In the genomic region with DNA sequence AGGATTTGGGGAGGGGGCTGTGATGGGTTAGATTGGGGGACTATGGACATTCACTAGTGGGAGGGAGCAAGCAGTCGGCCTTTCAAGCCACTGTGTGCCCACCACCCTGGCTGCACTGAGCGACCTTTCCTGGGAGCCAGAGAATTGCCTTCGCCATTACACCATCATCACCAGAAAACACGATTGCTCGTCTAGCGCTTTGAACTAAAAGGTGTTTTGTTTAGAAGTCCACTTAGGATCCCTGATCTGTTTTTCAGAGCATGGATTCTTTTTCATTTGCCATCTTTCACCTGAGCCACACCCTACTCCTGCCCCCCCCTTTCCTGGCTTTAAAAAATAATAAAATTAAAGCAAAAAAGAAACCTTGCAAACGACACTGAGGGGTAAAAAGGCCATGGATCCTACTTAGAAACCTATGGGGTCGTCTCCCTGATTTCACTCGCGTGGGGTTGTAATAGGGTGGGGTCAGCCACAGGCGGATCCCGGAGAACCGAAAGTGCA, we compare ENCODE assay signal across 8 mouse cellular contexts. TPM values are rescaled to one million over a fixed set of nuclear protein-coding genes. Genes with fewer than 3 reads are reported as not detected.
DNase-seq lines count a peak whose midpoint lies in the region; ATAC-seq and TF ChIP-seq lines count a peak whose summit lies in the region.

No protein-coding gene starts in this region.

- no peak; a peak in 1 of 4 replicates for TF ChIP-seq POLR2A in MEL (IDR thresholded peaks at IDR 0.05; ENCODE audit: control insufficient read depth in 1 of 2, insufficient read depth in 1 of 2, low read depth in 1 of 2, low read length in 2 of 2, poor library complexity in 1 of 2)

- H3K4me2 ChIP-seq in heart, embryonic 13.5 days, result peak overlapping the region; percentile 91
- peak overlapping the region; percentile 90 for H3K4me2 ChIP-seq in forebrain, postnatal 0 days (ENCODE audit: low read depth)
- peak overlapping the region; percentile 90 for H3K4me2 ChIP-seq in liver, postnatal 0 days (ENCODE audit: low read depth, low read length)

- no peaks in the 10 kb centered on the region for H3K27me3 ChIP-seq in heart, embryonic 13.5 days (replicated peaks)
- no peaks in the 10 kb centered on the region for H3K27me3 ChIP-seq in MEL (ENCODE audit: control insufficient read depth in 1 of 2, insufficient read depth in 2 of 2, low read length in 2 of 2)
- H3K27me3 ChIP-seq in forebrain, postnatal 0 days (ENCODE audit: insufficient read depth, low read length), result no peaks in the 10 kb centered on the region
- H3K27me3 ChIP-seq in liver, postnatal 0 days (ENCODE audit: insufficient read depth, low read length), result no peaks in the 10 kb centered on the region

- H3K4me3 ChIP-seq in heart, embryonic 13.5 days, result peak overlapping the region; percentile 64
- H3K4me3 ChIP-seq in MEL (ENCODE audit: control insufficient read depth in 1 of 2, insufficient read depth in 1 of 2, low read depth in 2 of 2, low read length in 2 of 2), result peak overlapping the region; percentile 81 to 91
- peak overlapping the region; percentile 61 for H3K4me3 ChIP-seq in forebrain, postnatal 0 days (ENCODE audit: low read depth, low read length)
- peak overlapping the region; percentile 73 for H3K4me3 ChIP-seq in liver, postnatal 0 days (ENCODE audit: low read depth, low read length)

- H3K36me3 ChIP-seq in heart, embryonic 13.5 days, result peaks cover 14% of the 10 kb centered on the region
- H3K36me3 ChIP-seq in MEL (ENCODE audit: control insufficient read depth in 1 of 2, insufficient read depth in 2 of 2, low read length in 2 of 2), result peaks cover 2 to 29% of the 10 kb centered on the region in 2 experiments; a peak in 3 of 4 replicates
- no peaks in the 10 kb centered on the region for H3K36me3 ChIP-seq in forebrain, postnatal 0 days (ENCODE audit: insufficient read depth)
- peaks cover 12% of the 10 kb centered on the region for H3K36me3 ChIP-seq in liver, postnatal 0 days (replicated peaks; ENCODE audit: insufficient read depth, low read length)

- WGBS in heart, embryonic 13.5 days, result 1% methylated on average over 13 of the region's 13 CpGs
- WGBS in forebrain, postnatal 0 days, result under 1% methylated on average over 13 of the region's 13 CpGs
- WGBS in liver, postnatal 0 days (ENCODE audit: insufficient replicate concordance), result 1% methylated on average over 13 of the region's 13 CpGs

- peaks cover 61% of the 10 kb centered on the region for H3K4me1 ChIP-seq in heart, embryonic 13.5 days
- H3K4me1 ChIP-seq in MEL (ENCODE audit: control insufficient read depth in 1 of 2, insufficient read depth in 2 of 2, low read length in 2 of 2), result peaks cover 12 to 13% of the 10 kb centered on the region in 2 experiments
- 0 out of 2 replicates have a peak, but pooled peaks cover 3% of the 10 kb centered on the region for H3K4me1 ChIP-seq in forebrain, postnatal 0 days (ENCODE audit: insufficient read depth)
- peaks cover 17% of the 10 kb centered on the region for H3K4me1 ChIP-seq in liver, postnatal 0 days (ENCODE audit: insufficient read depth)

- ATAC-seq in heart, embryonic 13.5 days (ENCODE audit: extremely low read depth, insufficient number of reproducible peaks, low FRiP score, low TSS enrichment), result no peak
- ATAC-seq in forebrain, postnatal 0 days, result peak; percentile 15; the same call in 1 of the 2 replicates
- no peak; the same call in 1 of the 2 replicates for ATAC-seq in liver, postnatal 0 days
- no peak for ATAC-seq in monocyte, adult 5-6 weeks (replicated peaks; ENCODE audit: insufficient number of reproducible peaks, low FRiP score, low TSS enrichment, poor library complexity, severe bottlenecking)

- no peaks in the 10 kb centered on the region for H3K9me3 ChIP-seq in heart, embryonic 13.5 days
- no peaks in the 10 kb centered on the region for H3K9me3 ChIP-seq in MEL (replicated peaks; ENCODE audit: insufficient read depth, low read length)
- no peaks in the 10 kb centered on the region for H3K9me3 ChIP-seq in forebrain, postnatal 0 days (ENCODE audit: low read length)
- no peaks in the 10 kb centered on the region for H3K9me3 ChIP-seq in liver, postnatal 0 days (ENCODE audit: low read length)

- H3K27ac ChIP-seq in heart, embryonic 13.5 days (replicated peaks), result peak overlapping the region; percentile 99
- H3K27ac ChIP-seq in MEL (ENCODE audit: control insufficient read depth, low read depth, low read length), result peak overlapping the region; percentile 99
- H3K27ac ChIP-seq in forebrain, postnatal 0 days (ENCODE audit: low read depth, low read length), result peak overlapping the region; percentile 90
- peak overlapping the region; percentile 98 for H3K27ac ChIP-seq in liver, postnatal 0 days (ENCODE audit: low read depth)

- no peak for TF ChIP-seq CTCF in MEL (IDR thresholded peaks at IDR 0.05 in 2 of 3, conservative IDR thresholded peaks at IDR 0.05 in 1 of 3; ENCODE audit: control insufficient read depth in 1 of 3, insufficient read depth in 1 of 3, low read depth in 2 of 3, low read length in 3 of 3, poor library complexity in 1 of 3, severe bottlenecking in 1 of 3)
- no peak for TF ChIP-seq CTCF in forebrain, postnatal 0 days (IDR thresholded peaks at IDR 0.05; ENCODE audit: low read depth)
- TF ChIP-seq CTCF in liver, postnatal 0 days (IDR thresholded peaks at IDR 0.05; ENCODE audit: low read depth), result no peak

- H3K79me2 ChIP-seq in MEL (ENCODE audit: control insufficient read depth, insufficient read depth, low read length, poor library complexity), result peaks cover 37% of the 10 kb centered on the region

- no peak for DNase-seq in heart, adult 9 months (ENCODE audit: low spot score in 2 of 2)
- DNase-seq in MEL (ENCODE audit: low read depth, low spot score), result no peak
- no peak for DNase-seq in forebrain, postnatal 0 days
- DNase-seq in liver, postnatal 0 days, result no peak
- DNase-seq in left cerebral cortex, postnatal 25 days (ENCODE audit: low spot score in 2 of 2), result no peak
- DNase-seq in c-Kit-positive CD71-positive TER-119-positive erythroid progenitor cells, embryonic 14.5 days (ENCODE audit: low spot score), result no peak

- no peak for TF ChIP-seq RAD21 in MEL (IDR thresholded peaks at IDR 0.05; ENCODE audit: low read depth, low read length)

- intact Hi-C loops in left cerebral cortex, postnatal 25 days (cut with DNase I), result loop anchor here (1.0 kb wide), 1 partner anchor 7 kb away; the partner anchor contains the start of gene Cdkn1b

- TF ChIP-seq EP300 in MEL (IDR thresholded peaks at IDR 0.05; ENCODE audit: low read depth in 1 of 2, low read length in 2 of 2), result no peak
- TF ChIP-seq EP300 in liver, postnatal 0 days (IDR thresholded peaks at IDR 0.05; ENCODE audit: low read depth), result no peak

- H3K9ac ChIP-seq in heart, embryonic 13.5 days, result peak overlapping the region; percentile 92
- peak overlapping the region; percentile 97 for H3K9ac ChIP-seq in MEL (ENCODE audit: control insufficient read depth, low read depth, low read length, poor library complexity, severe bottlenecking)
- H3K9ac ChIP-seq in forebrain, postnatal 0 days, result peak overlapping the region; percentile 76
- peak overlapping the region; percentile 93 for H3K9ac ChIP-seq in liver, postnatal 0 days (replicated peaks)

TF ChIP-seq in MEL, 35 proteins besides CTCF, POLR2A, EP300 and RAD21 (continues in another document):
- TF ChIP-seq POLR2AphosphoS2 (IDR thresholded peaks at IDR 0.05; ENCODE audit: low read length) (no peak), TBP (IDR thresholded peaks at IDR 0.05; ENCODE audit: low read depth, low read length) (0 out of 2 replicates have a peak, but pooled peaks have one; percentile 6), GABPA (IDR thresholded peaks at IDR 0.05; ENCODE audit: low read depth, low read length) (no peak), CHD1 (IDR thresholded peaks at IDR 0.05; ENCODE audit: low read depth, low read length) (peak; percentile 8; the same call in 1 of the 2 replicates), TCF12 (IDR thresholded peaks at IDR 0.05; ENCODE audit: low read depth, low read length) (peak; percentile 49; the same call in 1 of the 2 replicates), E2F4 (IDR thresholded peaks at IDR 0.05; ENCODE audit: borderline replicate concordance, low read depth, low read length) (no peak), MAZ (IDR thresholded peaks at IDR 0.05; ENCODE audit: low read depth, low read length) (no peak), ZC3H11A (IDR thresholded peaks at IDR 0.05; ENCODE audit: low read depth, low read length) (no peak)

RNA-seq across cellular contexts. Expression of gene Cdkn1b, which starts 7.4 kb away (rescaled TPM):
- polyA plus RNA-seq in heart, embryonic 13.5 days (2015; fragmentation: Nextera tagmentation; extraction: Ambion mirVana), result 14.4 and 17.4 TPM in 2 replicates
- 7.7 and 12.0 TPM in 2 replicates for total RNA-seq in MEL (2012; rRNA removed)
- 10 to 100 TPM in 1 of 2 experiments, not detected in 1; 21.2 TPM for polyA plus RNA-seq in MEL (2012; ENCODE audit: insufficient read depth in 1 of 2, insufficient read length in 2 of 2, low read depth in 1 of 2, low replicate concordance in 2 of 2, missing spikeins in 1 of 2)
- total RNA-seq in forebrain, postnatal 0 days (2014; rRNA removed), result 89.0 and 102 TPM in 2 replicates
- 36.0 and 44.0 TPM in 2 replicates for polyA plus RNA-seq in forebrain, postnatal 0 days (2015; fragmentation: Nextera tagmentation; extraction: Ambion mirVana)
- polyA plus RNA-seq in liver, postnatal 0 days (2015; fragmentation: Nextera tagmentation; extraction: Ambion mirVana), result 10.9 and 14.1 TPM in 2 replicates
- 272 to 301 TPM (median 295 TPM) in 3 replicates for total RNA-seq in monocyte, adult 5-6 weeks (2017)
- total RNA-seq in left cerebral cortex, postnatal 25 days (2021), result 10 to 100 TPM; 40.3 to 43.2 TPM

RNA-seq across cellular contexts. Expression of gene Gpr19, which starts 29.3 kb away (rescaled TPM):
- 8.5 and 8.6 TPM in 2 replicates for polyA plus RNA-seq in heart, embryonic 13.5 days (2015; fragmentation: Nextera tagmentation; extraction: Ambion mirVana)
- 8.4 and 9.0 TPM in 2 replicates for total RNA-seq in MEL (2012; rRNA removed)
- 10 to 100 TPM in 1 of 2 experiments, not detected in 1; 11.7 TPM for polyA plus RNA-seq in MEL (2012; ENCODE audit: insufficient read depth in 1 of 2, insufficient read length in 2 of 2, low read depth in 1 of 2, low replicate concordance in 2 of 2, missing spikeins in 1 of 2)
- total RNA-seq in forebrain, postnatal 0 days (2014; rRNA removed), result 33.2 and 34.5 TPM in 2 replicates
- polyA plus RNA-seq in forebrain, postnatal 0 days (2015; fragmentation: Nextera tagmentation; extraction: Ambion mirVana), result 38.6 and 42.7 TPM in 2 replicates
- polyA plus RNA-seq in liver, postnatal 0 days (2015; fragmentation: Nextera tagmentation; extraction: Ambion mirVana), result 4.6 and 4.8 TPM in 2 replicates
- 5.4 to 11.0 TPM (median 6.3 TPM) in 3 replicates for total RNA-seq in monocyte, adult 5-6 weeks (2017)
- 10 to 100 TPM; 25.3 to 27.3 TPM for total RNA-seq in left cerebral cortex, postnatal 25 days (2021)

RNA-seq across cellular contexts. Expression of gene Apold1, which starts 53.9 kb away (rescaled TPM):
- 6.8 and 7.8 TPM in 2 replicates for polyA plus RNA-seq in heart, embryonic 13.5 days (2015; fragmentation: Nextera tagmentation; extraction: Ambion mirVana)
- total RNA-seq in MEL (2012; rRNA removed), result 0.07 and 0.12 TPM in 2 replicates
- polyA plus RNA-seq in MEL (2012; ENCODE audit: insufficient read depth in 1 of 2, insufficient read length in 2 of 2, low read depth in 1 of 2, low replicate concordance in 2 of 2, missing spikeins in 1 of 2), result under 1 TPM in 1 of 2 experiments, not detected in 1; 0.08 TPM
- total RNA-seq in forebrain, postnatal 0 days (2014; rRNA removed), result 8.7 TPM in 2 replicates
- polyA plus RNA-seq in forebrain, postnatal 0 days (2015; fragmentation: Nextera tagmentation; extraction: Ambion mirVana), result 5.9 and 6.2 TPM in 2 replicates
- polyA plus RNA-seq in liver, postnatal 0 days (2015; fragmentation: Nextera tagmentation; extraction: Ambion mirVana), result 2.4 and 2.5 TPM in 2 replicates
- 0.32 to 0.49 TPM (median 0.38 TPM) in 3 replicates for total RNA-seq in monocyte, adult 5-6 weeks (2017)
- 1 to 10 TPM; 4.1 to 4.5 TPM for total RNA-seq in left cerebral cortex, postnatal 25 days (2021)
